Mouse (Mus musculus) erythroblast, embryonic 14.5 days (primary cell): ENCODE results near the gene Gm21830.
"Not testable (repeated sequence)": the region's sequence is repeated elsewhere in the genome, so short reads cannot be mapped to it uniquely, and the experiment has no call there.

Experiments
- GATA1 ChIP-seq: IDR thresholded peaks from 2 replicates; pipeline ENCODE4 v1.6.1; 2012; ENCODE audit warnings: low read length, inconsistent platforms, mixed read lengths
- TAL1 ChIP-seq: IDR thresholded peaks from 3 replicates; pipeline ENCODE4 v1.6.1; 2012; ENCODE audit warnings: low read length, inconsistent platforms, mixed read lengths

DNA sequence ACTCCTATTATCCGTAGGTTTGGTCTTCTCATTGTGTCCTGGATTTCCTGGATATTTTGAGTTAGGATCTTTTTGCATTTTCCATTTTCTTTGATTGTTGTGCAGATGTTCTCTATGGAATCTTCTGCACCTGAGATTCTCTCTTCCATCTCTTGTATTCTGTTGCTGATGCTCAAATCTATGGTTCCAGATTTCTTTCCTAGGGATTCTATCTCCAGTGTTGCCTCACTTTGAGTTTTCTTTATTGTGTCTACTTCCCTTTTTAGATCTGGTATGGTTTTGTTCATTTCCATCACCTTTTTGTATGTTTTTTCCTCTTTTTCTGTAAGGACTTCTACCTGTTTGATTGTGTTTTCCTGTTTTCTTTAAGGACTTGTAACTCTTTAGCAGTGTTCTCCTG, at the start of gene Gm21830:
- not testable (repeated sequence) for TF ChIP-seq GATA1, TAL1
